Mouse (Mus musculus): Measurements from ENCODE around the gene Gm20538. TPM values are rescaled to one million over a fixed set of nuclear protein-coding genes. Genes with fewer than 3 reads are reported as not detected.

Gene Gm20538
- polyA plus RNA-seq (2012; rRNA removed): not detected in 2 replicates

DNA sequence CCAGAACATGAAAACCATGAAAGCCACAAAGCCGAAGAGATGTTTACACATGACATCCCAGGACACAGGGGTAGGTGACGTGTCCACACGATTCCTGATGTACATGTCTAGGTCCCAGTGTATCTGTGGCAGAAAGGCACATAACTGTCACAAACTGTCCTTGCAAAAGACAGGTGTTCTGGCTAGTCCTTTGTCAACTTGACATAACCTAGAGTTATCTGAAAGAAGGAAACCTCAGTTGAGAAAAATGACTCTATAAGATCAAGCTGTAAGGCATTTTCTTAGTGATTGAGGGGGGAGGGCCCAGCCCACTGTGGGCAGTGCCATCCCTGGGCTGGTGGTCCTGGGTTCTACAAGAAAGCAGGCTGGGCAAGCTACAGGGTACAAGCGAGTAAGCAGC lies at the start of gene Gm20538:
Gene Gm20538, minus strand, starts transcription at position 101 of the 400 bp plus-strand sequence.
- 92% methylated on average over 4 of the region's 4 CpGs for WGBS
- DNase-seq (ENCODE audit: low read depth, low spot score): no peak

- no peak for DNase-seq (ENCODE audit: low read depth, low spot score)
- WGBS: 90% methylated on average over 14 of the region's 14 CpGs
Observed at GRCm38 (mm10) chr19:44594180-44594579, 41.5 kb upstream of the Gm20538 start.

- 71% methylated on average over 6 of the region's 6 CpGs for WGBS
- no peak for DNase-seq (ENCODE audit: low read depth, low spot score)
Observed at GRCm38 (mm10) chr19:44591638-44592037, 39.0 kb upstream of the Gm20538 start.

DNA sequence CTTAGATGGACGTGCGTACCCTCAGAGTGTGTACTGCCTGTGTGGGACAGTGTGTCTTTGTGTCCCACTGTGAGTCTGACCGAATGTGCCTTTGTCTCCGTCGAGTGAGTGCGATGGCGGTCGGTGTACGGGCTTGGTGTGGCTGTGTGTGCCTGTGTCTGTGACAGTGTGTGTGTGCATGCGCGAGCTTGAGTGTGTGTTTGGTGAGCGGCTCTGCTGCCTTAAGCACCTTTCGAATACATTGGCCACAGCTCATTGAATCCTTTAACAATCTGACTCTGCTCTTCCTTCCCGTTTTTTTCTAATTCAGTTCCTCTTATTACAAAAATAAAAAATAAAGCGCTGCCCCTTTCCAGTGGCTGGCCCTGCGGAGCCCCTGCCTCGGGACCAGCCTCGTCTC lies 38.4 kb upstream of the Gm20538 start:
- DNase-seq (ENCODE audit: low read depth, low spot score): no peak
- 81% methylated on average over 18 of the region's 18 CpGs for WGBS

- 29% methylated on average over 7 of the region's 7 CpGs for WGBS
Observed at GRCm38 (mm10) chr19:44589591-44590223, 37.1 kb upstream of the Gm20538 start.

DNA sequence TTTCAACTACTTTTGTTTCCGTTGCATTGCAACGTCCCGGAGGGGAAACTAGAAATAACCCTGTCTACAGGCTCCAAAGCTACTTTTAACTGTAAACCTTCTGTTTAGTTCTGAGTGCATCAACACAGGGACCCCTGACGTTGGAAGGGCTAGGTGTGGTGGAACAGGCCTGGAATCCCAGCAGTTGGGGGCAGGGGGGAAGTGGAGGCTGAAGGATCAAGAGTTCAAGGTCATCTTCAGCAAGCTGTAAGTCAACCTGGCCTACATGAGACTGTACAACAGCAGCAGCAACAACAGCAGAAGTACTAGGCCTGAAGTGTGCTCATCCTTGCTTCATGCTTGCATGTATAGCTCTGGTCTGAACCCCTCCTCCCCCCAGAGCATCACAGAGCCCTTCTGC lies 35.4 kb upstream of the Gm20538 start:
- DNase-seq (ENCODE audit: low read depth, low spot score): no peak
- WGBS: 48% methylated on average over 4 of the region's 4 CpGs

More at GRCm38 (mm10) chr19:44589591-44590223, 37.1 kb upstream of the Gm20538 start:
- no peak for DNase-seq (ENCODE audit: low read depth, low spot score)

DNA sequence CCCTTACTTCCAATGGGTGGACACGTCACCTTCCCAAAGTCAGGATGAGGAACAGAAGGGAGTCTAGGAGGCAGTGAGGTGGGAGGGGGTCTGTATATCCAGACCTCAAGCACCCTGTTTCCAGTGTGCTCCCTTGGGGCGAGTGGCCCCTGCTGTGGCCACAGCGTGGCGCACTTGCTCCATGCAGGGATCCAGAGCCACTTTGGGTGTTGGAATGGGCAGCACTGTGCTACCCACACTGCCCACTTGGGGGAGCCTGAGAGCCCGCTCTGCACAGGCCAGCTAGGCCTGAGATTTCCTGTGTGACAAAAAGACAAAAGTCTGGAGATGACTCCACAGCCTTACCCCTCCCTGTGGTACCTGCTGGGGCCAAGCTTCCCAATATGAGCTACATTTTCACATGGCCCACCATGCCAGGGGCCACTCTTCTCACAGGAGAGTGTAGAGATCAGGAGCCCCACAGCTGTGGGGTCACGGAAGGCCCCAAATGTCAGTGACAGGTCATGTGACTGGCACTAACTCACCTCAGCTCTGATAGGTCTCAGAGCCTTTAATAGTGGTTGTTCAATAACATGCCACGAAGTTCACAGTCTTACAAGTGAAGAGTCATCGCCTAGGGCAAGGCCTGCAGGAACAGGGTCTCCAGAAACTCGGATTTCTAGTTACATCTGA lies 30.1 kb upstream of the Gm20538 start:
- peak; percentile 57 for DNase-seq (ENCODE audit: low read depth, low spot score)
- 37% methylated on average over 9 of the region's 9 CpGs for WGBS

- no peak for DNase-seq (ENCODE audit: low read depth, low spot score)
- WGBS: 54% methylated on average over 10 of the region's 10 CpGs
Observed at GRCm38 (mm10) chr19:44582103-44582502, 29.5 kb upstream of the Gm20538 start.

GRCm38 (mm10) chr19:44578038-44578437 lies 25.4 kb upstream of the Gm20538 start:
- DNase-seq (ENCODE audit: low read depth, low spot score): no peak
- 52% methylated on average over 1 of the region's 1 CpGs for WGBS

GRCm38 (mm10) chr19:44576275-44576674 lies 23.6 kb upstream of the Gm20538 start:
- 65% methylated on average over 7 of the region's 7 CpGs for WGBS
- DNase-seq (ENCODE audit: low read depth, low spot score): no peak

DNA sequence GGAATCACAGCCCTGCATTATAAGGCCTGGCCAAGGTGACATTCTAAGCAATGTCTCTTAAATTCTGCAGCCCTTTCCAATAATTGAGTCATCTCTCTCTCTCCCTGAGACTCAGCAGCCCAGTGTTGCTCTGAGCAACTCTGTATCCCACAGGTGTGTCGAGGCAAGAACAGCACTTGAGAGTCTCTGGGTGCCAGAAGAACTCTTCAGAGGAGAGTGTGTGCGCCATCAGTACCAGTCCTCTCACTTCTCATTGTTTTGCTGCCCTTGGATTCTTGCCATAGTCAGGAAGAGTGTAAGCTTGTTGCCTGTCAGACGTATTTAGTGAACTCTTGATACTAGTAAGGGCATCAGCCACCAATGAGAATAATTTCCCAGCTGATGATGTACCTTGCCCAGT lies 15.1 kb upstream of the Gm20538 start:
- WGBS: 87% methylated on average over 3 of the region's 3 CpGs
- DNase-seq (ENCODE audit: low read depth, low spot score): no peak

GRCm38 (mm10) chr19:44564006-44564405 lies 11.4 kb upstream of the Gm20538 start:
- DNase-seq (ENCODE audit: low read depth, low spot score): no peak
- 87% methylated on average over 14 of the region's 14 CpGs for WGBS

DNA sequence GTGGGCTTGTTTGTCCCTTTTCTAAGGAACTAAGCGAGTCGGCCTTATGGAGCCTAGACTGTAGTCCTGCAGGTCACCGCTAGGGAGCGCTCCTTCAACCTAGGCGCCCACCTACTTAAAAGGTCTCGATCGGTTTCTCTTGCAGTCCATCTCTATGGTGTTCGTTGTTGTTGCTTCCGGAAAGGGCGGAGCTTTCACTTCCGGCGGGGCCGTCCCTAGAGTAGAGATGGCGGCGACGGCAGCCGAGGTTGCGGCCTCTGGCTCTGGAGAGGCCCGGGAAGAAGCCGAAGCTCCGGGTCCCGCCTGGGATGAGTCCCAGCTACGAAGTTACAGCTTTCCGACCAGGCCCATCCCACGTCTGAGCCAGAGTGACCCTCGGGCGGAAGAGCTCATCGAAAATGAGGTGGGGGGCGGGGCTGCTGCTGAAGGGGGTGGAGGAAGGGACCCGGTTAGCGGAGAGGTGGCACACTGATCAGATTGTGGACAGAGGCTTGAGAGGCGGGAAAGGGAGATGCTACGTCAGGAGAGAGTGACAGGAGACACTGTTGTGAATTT lies 10.1 kb upstream of the Gm20538 start, which contains the start of gene Hif1an:
Gene Hif1an, plus strand, starts transcription at position 199 of the 555 bp plus-strand sequence.
- peak; percentile 97 for DNase-seq (ENCODE audit: low read depth, low spot score)
- under 1% methylated on average over 33 of the region's 33 CpGs for WGBS

- peak; percentile 67 for DNase-seq (ENCODE audit: low read depth, low spot score)
- WGBS: under 1% methylated on average over 50 of the region's 50 CpGs
Observed at GRCm38 (mm10) chr19:44554861-44555590, 2.4 kb upstream of the Gm20538 start, which contains the start of gene Ndufb8. Gene Ndufb8, minus strand, starts transcription at chr19:44555440.

GRCm38 (mm10) chr19:44554490-44554860 lies 1.8 kb upstream of the Gm20538 start:
- WGBS: 2% methylated on average over 8 of the region's 8 CpGs
- DNase-seq (ENCODE audit: low read depth, low spot score): no peak

DNA sequence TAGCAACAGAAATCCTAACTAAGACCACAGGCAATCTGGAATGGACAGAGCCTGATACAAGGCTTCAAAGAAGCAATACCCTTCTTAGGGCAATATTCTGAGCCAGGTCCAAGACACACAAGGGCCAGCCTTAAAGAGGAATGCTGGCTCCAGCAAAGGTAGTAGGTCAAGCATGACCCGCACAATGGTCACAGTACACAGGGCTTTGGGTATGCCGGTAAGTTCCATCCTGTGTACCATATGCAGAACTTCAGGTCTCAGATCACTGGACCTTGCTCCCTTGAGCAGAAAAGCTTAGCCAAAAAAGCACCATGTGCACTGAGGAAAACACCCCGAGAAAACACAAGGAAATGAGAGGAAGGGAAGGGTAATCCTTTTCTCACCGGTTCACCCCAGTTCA lies 655 bp upstream of the Gm20538 start:
- no peak for DNase-seq (ENCODE audit: low read depth, low spot score)
- WGBS: 91% methylated on average over 4 of the region's 4 CpGs

- no peak for DNase-seq (ENCODE audit: low read depth, low spot score)
- WGBS: 3% methylated on average over 47 of the region's 47 CpGs
Observed at GRCm38 (mm10) chr19:44545321-44546041, 7.2 kb downstream of the Gm20538 start, which contains the start of gene Sec31b. Gene Sec31b, minus strand, starts transcription at chr19:44545864.

- 2% methylated on average over 13 of the region's 13 CpGs for WGBS
- peak; percentile 61 for DNase-seq (ENCODE audit: low read depth, low spot score)
Observed at GRCm38 (mm10) chr19:44544775-44545174, 7.9 kb downstream of the Gm20538 start.

DNA sequence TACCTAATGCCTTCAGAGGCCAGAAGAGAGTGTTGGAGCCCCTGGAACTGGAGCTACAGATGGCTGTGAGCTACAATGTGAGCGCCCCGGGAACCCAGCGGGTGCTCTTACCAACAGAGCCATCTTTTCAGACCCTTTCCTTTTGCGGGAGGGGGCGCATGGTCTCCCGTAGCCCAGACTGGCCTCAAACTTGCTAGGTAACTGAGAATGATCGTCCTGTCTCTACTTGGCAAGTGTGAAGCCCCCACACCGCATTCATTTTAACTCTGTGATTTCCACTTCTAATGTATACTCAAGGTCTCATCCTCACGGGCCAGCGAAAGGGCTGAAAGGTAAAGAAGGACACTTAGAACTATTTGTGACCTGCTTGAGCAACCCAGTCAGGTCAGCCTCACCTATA lies 8.3 kb downstream of the Gm20538 start:
- WGBS: 67% methylated on average over 10 of the region's 10 CpGs
- no peak for DNase-seq (ENCODE audit: low read depth, low spot score)
